Mouse (Mus musculus) CH12.LX (cell line): ENCODE measurements at regions not wholly inside any gene's neighbourhood (a gene's known extent, or its start where the extent isn't known, plus 50 kb on each side); places are given as distances from the start of the nearest gene placed in this dataset.

Experiments
- DNase-seq: peaks from one replicate; pipeline ENCODE4 v3.0.0-alpha.2; 2013; ENCODE audit errors: extremely low read depth
- H3K27ac ChIP-seq: 2 replicates; pipeline ENCODE4 v1.5.1; 2012; ENCODE audit warnings: low read depth, mild to moderate bottlenecking, control low read depth, moderate library complexity; ENCODE audit not compliant: insufficient read depth
- H3K27me3 ChIP-seq: replicated peaks from 2 replicates; pipeline ENCODE3; 2012; ENCODE audit warnings: inconsistent platforms
- H3K36me3 ChIP-seq, 2 experiments: replicated peaks in 1 of 2; 2 replicates each; pipeline versions ENCODE3 to v1.6.1; 2012; ENCODE audit warnings: inconsistent platforms in 1 of 2, low read length in 1 of 2, mild to moderate bottlenecking in 1 of 2, mixed read lengths in 1 of 2, moderate library complexity in 1 of 2; ENCODE audit not compliant: control insufficient read depth in 1 of 2, insufficient read depth in 1 of 2
- H3K4me1 ChIP-seq, 2 experiments: 2 replicates each; pipeline ENCODE4 v1.6.1; 2012; ENCODE audit warnings: inconsistent platforms in 1 of 2, moderate library complexity in 1 of 2; ENCODE audit not compliant: insufficient read depth in 2 of 2, control insufficient read depth in 1 of 2
- H3K4me2 ChIP-seq: 2 replicates; pipeline ENCODE4 v1.6.1; 2012; ENCODE audit warnings: low read depth, mild to moderate bottlenecking, control low read depth; ENCODE audit not compliant: poor library complexity, insufficient read depth, severe bottlenecking
- H3K4me3 ChIP-seq, 3 experiments: fragments of 150-350 bp in 1 of 3; sonication (generic) in 1 of 3; replicated peaks in 1 of 3; 2 replicates each; pipeline versions ENCODE3 to v1.5.1; 2011 to 2012; ENCODE audit warnings: low read depth in 2 of 3, low read length in 2 of 3, mild to moderate bottlenecking in 2 of 3, moderate library complexity in 2 of 3, control low read depth in 1 of 3, improper control_type of control experiment in 1 of 3, inconsistent platforms in 1 of 3, mixed read lengths in 1 of 3; ENCODE audit not compliant: poor library complexity in 1 of 3
- H3K79me2 ChIP-seq: replicated peaks from 2 replicates; pipeline ENCODE4 v1.6.1; 2012; ENCODE audit warnings: mild to moderate bottlenecking, moderate library complexity; ENCODE audit not compliant: control insufficient read depth, poor library complexity, insufficient read depth, severe bottlenecking; ENCODE audit errors: extremely low read depth
- H3K9ac ChIP-seq: 2 replicates; pipeline ENCODE4 v1.6.1; 2012; ENCODE audit warnings: low read depth, mild to moderate bottlenecking, control low read depth, moderate library complexity; ENCODE audit not compliant: insufficient read depth
- H3K9me3 ChIP-seq: replicated peaks from 2 replicates; pipeline ENCODE3; 2012; ENCODE audit warnings: low read length, inconsistent platforms, mixed read lengths
- BHLHE40 ChIP-seq: IDR thresholded peaks from 2 replicates; pipeline ENCODE4 v1.6.1; 2011; ENCODE audit warnings: mild to moderate bottlenecking, low read depth, low read length, improper control_type of control experiment
- CHD2 ChIP-seq: IDR thresholded peaks from 2 replicates; pipeline ENCODE4 v1.6.1; 2011; ENCODE audit warnings: low read length, improper control_type of control experiment
- EP300 ChIP-seq: IDR thresholded peaks from 2 replicates; pipeline ENCODE4 v1.6.1; 2011; ENCODE audit warnings: low read length, improper control_type of control experiment
- IRF4 ChIP-seq: IDR thresholded peaks from 2 replicates; pipeline ENCODE4 v1.6.1; 2014; ENCODE audit warnings: low read depth, mild to moderate bottlenecking, inconsistent platforms, low read length, improper control_type of control experiment
- JUN ChIP-seq: IDR thresholded peaks from 2 replicates; pipeline ENCODE4 v1.6.1; 2011; ENCODE audit warnings: low read depth, mild to moderate bottlenecking, low read length, improper control_type of control experiment, moderate library complexity; ENCODE audit not compliant: insufficient read depth
- MAX ChIP-seq: IDR thresholded peaks from 2 replicates; pipeline ENCODE4 v1.6.1; 2011; ENCODE audit warnings: low read length, improper control_type of control experiment
- MAZ ChIP-seq: IDR thresholded peaks from 2 replicates; pipeline ENCODE4 v1.6.1; 2012; ENCODE audit warnings: low read depth, mild to moderate bottlenecking, inconsistent platforms, low read length, improper control_type of control experiment, moderate library complexity
- MEF2A ChIP-seq: IDR thresholded peaks from 2 replicates; pipeline ENCODE4 v1.6.1; 2014; ENCODE audit warnings: low read depth, mild to moderate bottlenecking, inconsistent platforms, low read length, improper control_type of control experiment, borderline replicate concordance
- MYC ChIP-seq: IDR thresholded peaks from 2 replicates; pipeline ENCODE4 v1.6.1; 2011; ENCODE audit warnings: low read depth, mild to moderate bottlenecking, improper control_type of control experiment, low read length
- NELFE ChIP-seq: IDR thresholded peaks from 2 replicates; pipeline ENCODE4 v1.6.1; 2011; ENCODE audit warnings: low read depth, low read length, improper control_type of control experiment
- NRF1 ChIP-seq: IDR thresholded peaks from 2 replicates; pipeline ENCODE4 v1.6.1; 2014; ENCODE audit warnings: low read depth, mild to moderate bottlenecking, inconsistent platforms, low read length, improper control_type of control experiment, moderate library complexity
- POLR2AphosphoS2 ChIP-seq: IDR thresholded peaks from 2 replicates; pipeline ENCODE4 v1.6.1; 2011; ENCODE audit warnings: low read depth, low read length, improper control_type of control experiment
- RAD21 ChIP-seq: IDR thresholded peaks from 2 replicates; pipeline ENCODE4 v1.6.1; 2011; ENCODE audit warnings: low read depth, mild to moderate bottlenecking, low read length, improper control_type of control experiment, moderate library complexity
- SIN3A ChIP-seq: IDR thresholded peaks from 2 replicates; pipeline ENCODE4 v1.6.1; 2012; ENCODE audit warnings: low read length, improper control_type of control experiment, inconsistent platforms
- TBP ChIP-seq: conservative IDR thresholded peaks from 2 replicates; pipeline ENCODE4 v1.6.1; 2011; ENCODE audit warnings: low read depth, low read length, improper control_type of control experiment
- ZC3H11A ChIP-seq: IDR thresholded peaks from 2 replicates; pipeline ENCODE4 v1.6.1; 2012; ENCODE audit warnings: low read depth, mild to moderate bottlenecking, inconsistent platforms, low read length, improper control_type of control experiment
- ZKSCAN1 ChIP-seq: IDR thresholded peaks from 2 replicates; pipeline ENCODE4 v1.6.1; 2012; ENCODE audit warnings: low read depth, inconsistent platforms, low read length, improper control_type of control experiment, borderline replicate concordance
- ZNF384 ChIP-seq: IDR thresholded peaks from 2 replicates; pipeline ENCODE4 v1.6.1; 2012; ENCODE audit warnings: low read depth, low read length, improper control_type of control experiment, inconsistent platforms
- dilution Hi-C: fragments of 300-500 bp; cut with MboI; formaldehyde crosslinking; loops from 2 replicates; pipeline ENCODE4 v1.14.3; 2020; ENCODE audit warnings: low sequenced_read_pairs; ENCODE audit not compliant: extremely low pct_unique_long_range_greater_than_20kb, extremely low pct_ligation_motif_present
- in situ Hi-C: fragments of 300-500 bp; cut with MboI; formaldehyde crosslinking; loops from 3 replicates; pipeline ENCODE4 v1.14.3; 2019; ENCODE audit warnings: low sequenced_read_pairs, low pct_ligation_motif_present, low pct_unique_long_range_greater_than_20kb, mixed read lengths

DNA sequence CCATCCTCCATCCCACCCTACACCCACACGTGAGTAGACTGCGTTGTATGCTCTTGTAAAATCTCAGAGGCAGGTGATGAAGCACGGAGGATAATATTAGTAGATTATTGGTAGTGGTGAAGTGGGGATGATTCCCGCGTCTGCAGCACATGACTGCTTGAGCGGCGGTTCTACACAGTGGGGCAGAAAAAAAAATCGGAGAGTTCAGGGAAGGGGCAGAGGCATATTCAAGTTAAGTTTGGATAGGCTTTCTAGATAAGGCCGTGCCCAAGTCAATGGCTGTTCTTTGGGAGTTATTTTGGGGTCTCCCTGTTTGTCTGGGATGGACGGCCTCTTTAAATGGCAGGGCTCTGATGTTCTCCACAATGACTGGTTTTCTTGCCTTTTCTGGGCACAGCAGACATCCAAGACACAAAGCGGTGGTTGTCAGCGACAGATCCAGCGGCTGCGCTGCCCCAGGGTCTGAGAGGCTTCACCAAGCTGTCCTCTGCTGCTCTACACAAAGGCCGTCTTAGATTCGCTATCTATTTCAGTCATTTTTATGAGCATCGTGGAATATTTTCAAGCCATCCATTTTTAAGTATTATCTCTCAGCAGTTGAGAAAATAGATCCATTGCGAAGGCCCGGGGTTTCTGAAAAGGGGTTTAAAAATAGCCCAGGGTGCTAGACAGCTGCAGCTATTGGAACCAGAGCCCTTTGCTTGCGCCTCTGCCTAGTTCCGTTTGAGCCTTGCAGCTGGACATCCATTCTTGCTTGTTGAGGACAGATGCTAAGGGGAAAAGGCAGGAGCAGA is 284.6 kb downstream of the Gm49356 start:
- H3K27ac ChIP-seq, result no peak overlapping the region
- H3K79me2 ChIP-seq, result no peaks in the 10 kb centered on the region
- no peak overlapping the region for H3K9ac ChIP-seq
- no peaks in the 10 kb centered on the region for H3K36me3 ChIP-seq
- peaks cover 5 to 17% of the 10 kb centered on the region in 2 experiments for H3K4me1 ChIP-seq
- H3K4me3 ChIP-seq, result no peak overlapping the region
- H3K27me3 ChIP-seq, result no peaks in the 10 kb centered on the region
- TF ChIP-seq ZKSCAN1 (no peak), SIN3A (no peak), MEF2A (no peak), JUN (no peak), CHD2 (no peak), TBP (no peak), IRF4 (no peak), BHLHE40 (no peak), ZC3H11A (no peak), MYC (no peak), POLR2AphosphoS2 (no peak), MAX (no peak), EP300 (no peak), NELFE (no peak), MAZ (no peak)
- in situ Hi-C loops (no loop called here), dilution Hi-C loops (no loop called here)
- H3K4me2 ChIP-seq, result no peak overlapping the region
- no peaks in the 10 kb centered on the region for H3K9me3 ChIP-seq
- DNase-seq, result peak; percentile 17

DNA sequence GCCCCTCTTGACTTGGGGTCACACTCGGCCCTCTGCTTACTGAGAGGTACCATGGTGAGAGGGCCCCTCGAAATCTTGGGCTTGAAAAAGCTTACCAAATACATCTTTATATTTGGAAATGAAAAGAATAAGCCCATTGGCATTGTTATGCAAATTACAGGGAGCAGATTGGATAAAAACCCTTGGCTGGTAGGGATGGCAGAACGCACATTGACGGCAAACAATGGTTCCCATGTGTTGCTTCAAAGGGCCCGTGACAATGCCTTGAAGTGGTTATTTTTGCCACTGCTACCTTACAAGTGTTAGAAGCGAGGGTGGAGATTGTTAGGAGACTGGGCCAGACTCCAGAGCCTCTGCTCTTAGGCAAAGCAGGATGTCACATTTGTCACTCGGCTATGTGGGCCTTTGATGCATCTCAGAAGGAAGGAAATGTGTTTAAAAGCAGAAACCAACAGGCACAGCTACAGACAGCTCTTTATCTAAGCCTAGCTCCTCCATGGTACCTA is 285.2 kb downstream of the Gm49356 start:
- no peaks in the 10 kb centered on the region for H3K79me2 ChIP-seq
- dilution Hi-C loops, result no loop called here
- no peak overlapping the region for H3K9ac ChIP-seq
- no peak overlapping the region for H3K4me2 ChIP-seq
- no peaks in the 10 kb centered on the region for H3K36me3 ChIP-seq
- no peak overlapping the region for H3K4me3 ChIP-seq
- H3K4me1 ChIP-seq, result peaks cover 5 to 13% of the 10 kb centered on the region in 2 experiments
- in situ Hi-C loops, result no loop called here
- no peak for DNase-seq
- no peaks in the 10 kb centered on the region for H3K9me3 ChIP-seq
- H3K27ac ChIP-seq, result no peak overlapping the region
- no peaks in the 10 kb centered on the region for H3K27me3 ChIP-seq
- no peak for TF ChIP-seq NRF1
- TF ChIP-seq ZNF384, result no peak
- TF ChIP-seq RAD21, result no peak
- TF ChIP-seq MYC, result no peak
